In genomic region chr8:121301431-121301830, GRCm38 (mm10) we compare ENCODE assay signal across 8 mouse cellular contexts.
A peak's percentile ranks its signal among the peaks of the same experiment; 100 is the strongest.
DNase-seq lines count a peak whose midpoint lies in the region; ATAC-seq lines count a peak whose summit lies in the region.

No protein-coding gene starts in this region.

- peak; percentile 59 for DNase-seq in CD4-positive, CD25-positive, alpha-beta regulatory T cell, adult 2 months (ENCODE audit: low read depth, low spot score)
- DNase-seq in embryonic facial prominence, embryonic 11.5 days (ENCODE audit: low spot score), result peak; percentile 77
- peak; percentile 52 for DNase-seq in hindlimb bud, embryonic 11.5 days (ENCODE audit: extremely low spot score, low read depth, low spot score)
- no peak for DNase-seq in layer of hippocampus, adult 11-12 months (ENCODE audit: low spot score)
- DNase-seq in adrenal gland, postnatal 10 days, result no peak
- DNase-seq in lung, postnatal 4 days, result no peak

- no peak for ATAC-seq in CD4-positive, CD25-positive, alpha-beta regulatory T cell, adult 4 months
- peak; percentile 36 for ATAC-seq in embryonic facial prominence, embryonic 11.5 days (replicated peaks; ENCODE audit: insufficient number of reproducible peaks, low FRiP score, low TSS enrichment, low read depth)
- no peak for ATAC-seq in midbrain, embryonic 16.5 days

- no peaks in the 10 kb centered on the region for H3K9me3 ChIP-seq in embryonic facial prominence, embryonic 11.5 days (replicated peaks; ENCODE audit: control insufficient read depth, low read length)
- H3K9me3 ChIP-seq in midbrain, embryonic 16.5 days (replicated peaks; ENCODE audit: control insufficient read depth, low read length, poor library complexity, severe bottlenecking), result no peaks in the 10 kb centered on the region

- no peaks in the 10 kb centered on the region for H3K36me3 ChIP-seq in embryonic facial prominence, embryonic 11.5 days (replicated peaks; ENCODE audit: control insufficient read depth, insufficient read depth, low read depth, low read length)
- H3K36me3 ChIP-seq in midbrain, embryonic 16.5 days (ENCODE audit: control insufficient read depth, insufficient read depth, low read length), result no peaks in the 10 kb centered on the region

- WGBS in embryonic facial prominence, embryonic 11.5 days, result under 1% methylated on average over 15 of the region's 15 CpGs
- WGBS in midbrain, embryonic 16.5 days, result 12% methylated on average over 15 of the region's 15 CpGs

- peaks cover 13% of the 10 kb centered on the region for H3K4me1 ChIP-seq in embryonic facial prominence, embryonic 11.5 days (ENCODE audit: control insufficient read depth, insufficient read depth, low read length)
- H3K4me1 ChIP-seq in midbrain, embryonic 16.5 days (ENCODE audit: control insufficient read depth, insufficient read depth, low read length), result peaks cover 17% of the 10 kb centered on the region

- peak overlapping the region; percentile 74 for H3K27ac ChIP-seq in embryonic facial prominence, embryonic 11.5 days (replicated peaks; ENCODE audit: low read depth, low read length)
- H3K27ac ChIP-seq in midbrain, embryonic 16.5 days (ENCODE audit: low read length), result no peak overlapping the region

- H3K4me2 ChIP-seq in embryonic facial prominence, embryonic 11.5 days (ENCODE audit: low read depth, low read length), result peak overlapping the region; percentile 26
- peak overlapping the region; percentile 21 for H3K4me2 ChIP-seq in midbrain, embryonic 16.5 days (ENCODE audit: low read length)

- no peak overlapping the region for H3K4me3 ChIP-seq in embryonic facial prominence, embryonic 11.5 days (ENCODE audit: low read depth, low read length)
- no peak overlapping the region for H3K4me3 ChIP-seq in midbrain, embryonic 16.5 days (ENCODE audit: low read depth, low read length)

- H3K27me3 ChIP-seq in embryonic facial prominence, embryonic 11.5 days (ENCODE audit: control insufficient read depth, insufficient read depth, low read length), result 0 out of 2 replicates have a peak, but pooled peaks cover 2% of the 10 kb centered on the region
- no peaks in the 10 kb centered on the region for H3K27me3 ChIP-seq in midbrain, embryonic 16.5 days (ENCODE audit: control insufficient read depth, insufficient read depth, low read depth, low read length)

- H3K9ac ChIP-seq in embryonic facial prominence, embryonic 11.5 days (replicated peaks; ENCODE audit: low read length), result peak overlapping the region; percentile 26; the same call in 1 of the 2 replicates
- peak overlapping the region; percentile 42 for H3K9ac ChIP-seq in midbrain, embryonic 16.5 days (ENCODE audit: low read depth, low read length)

Comparison
In these comparisons a context has a peak if more than half of its experiments do, and no peak if none do; other contexts are left out.
1. DNase-seq: peak in CD4-positive, CD25-positive, alpha-beta regulatory T cell, adult 2 months (single experiment), embryonic facial prominence, embryonic 11.5 days (single experiment) and hindlimb bud, embryonic 11.5 days (single experiment); none in layer of hippocampus, adult 11-12 months (single experiment), adrenal gland, postnatal 10 days (single experiment) and lung, postnatal 4 days (0 of 2).